Mouse (Mus musculus) heart, embryonic 10.5 days (tissue): ENCODE results near the gene Dgat2. TPM values are rescaled to one million over a fixed set of nuclear protein-coding genes. Genes with fewer than 3 reads are reported as not detected.

Experiments
- DNase-seq: peaks from one replicate; pipeline ENCODE4 v3.0.0-alpha.2; 2017; ENCODE audit warnings: low spot score
- H3K27ac ChIP-seq: fragments of 300-500 bp; sonication (generic); 2 replicates; pipeline ENCODE4 v1.5.1; 2016; ENCODE audit warnings: mild to moderate bottlenecking
- H3K27me3 ChIP-seq: fragments of 300-500 bp; sonication (generic); 2 replicates; pipeline ENCODE4 v1.6.1; 2016; ENCODE audit warnings: mild to moderate bottlenecking; ENCODE audit not compliant: poor library complexity, insufficient read depth, severe bottlenecking
- H3K36me3 ChIP-seq: fragments of 300-500 bp; sonication (generic); 2 replicates; pipeline ENCODE4 v1.6.1; 2016; ENCODE audit warnings: mild to moderate bottlenecking, moderate library complexity
- H3K4me1 ChIP-seq: fragments of 300-500 bp; sonication (generic); 2 replicates; pipeline ENCODE4 v1.6.1; 2016; ENCODE audit warnings: mild to moderate bottlenecking
- H3K4me3 ChIP-seq: fragments of 300-500 bp; sonication (generic); 2 replicates; pipeline ENCODE4 v1.5.1; 2016; ENCODE audit warnings: mild to moderate bottlenecking, moderate library complexity
- H3K9me3 ChIP-seq: fragments of 300-500 bp; sonication (generic); 2 replicates; pipeline ENCODE4 v1.6.1; 2016; ENCODE audit warnings: mild to moderate bottlenecking, moderate library complexity
- WGBS: fragments of 180-500 bp; shearing (Covaris S2); methylation state at CpG from one replicate; pipeline ENCODE4 v1.1.7; 2016; 5-methylcytosine and 5-hydroxymethylcytosine counted together
- polyA plus RNA-seq: library from polyadenylated mRNA; unstranded; fragments of >200 nt; fragmentation: Nextera tagmentation; extraction: Ambion mirVana; gene quantifications from 2 replicates; pipeline ENCODE4 v1.2.1, GENCODE M21; 2016

The Dgat2 gene
- polyA plus RNA-seq, 1 experiment from 2014 or later = 24.3 TPM

GRCm38 (mm10) chr7:99213686-99214085 lies 31.2 kb upstream of the Dgat2 start:
- Histone ChIP-seq H3K27ac (no peak overlapping the region), H3K4me3 (no peak overlapping the region), H3K4me1 (peaks cover 41% of the 10 kb centered on the region), H3K9me3 (no peaks in the 10 kb centered on the region), H3K36me3 (no peaks in the 10 kb centered on the region), H3K27me3 (no peaks in the 10 kb centered on the region)
- 79% methylated on average over 2 of the region's 2 CpGs for WGBS
- no peak for DNase-seq

GRCm38 (mm10) chr7:99213056-99213455 lies 30.5 kb upstream of the Dgat2 start:
- peaks cover 44% of the 10 kb centered on the region for H3K4me1 ChIP-seq
- H3K4me3 ChIP-seq = no peak overlapping the region
- no peaks in the 10 kb centered on the region for H3K27me3 ChIP-seq
- 85% methylated on average over 1 of the region's 1 CpGs for WGBS
- H3K27ac ChIP-seq = no peak overlapping the region
- H3K9me3 ChIP-seq = no peaks in the 10 kb centered on the region
- H3K36me3 ChIP-seq = no peaks in the 10 kb centered on the region
- no peak for DNase-seq

GRCm38 (mm10) chr7:99208704-99209103 lies 26.2 kb upstream of the Dgat2 start:
- whole genome bisulfite sequencing = 73% methylated on average over 4 of the region's 4 CpGs
- no peak overlapping the region for H3K4me3 ChIP-seq
- no peaks in the 10 kb centered on the region for H3K36me3 ChIP-seq

DNA sequence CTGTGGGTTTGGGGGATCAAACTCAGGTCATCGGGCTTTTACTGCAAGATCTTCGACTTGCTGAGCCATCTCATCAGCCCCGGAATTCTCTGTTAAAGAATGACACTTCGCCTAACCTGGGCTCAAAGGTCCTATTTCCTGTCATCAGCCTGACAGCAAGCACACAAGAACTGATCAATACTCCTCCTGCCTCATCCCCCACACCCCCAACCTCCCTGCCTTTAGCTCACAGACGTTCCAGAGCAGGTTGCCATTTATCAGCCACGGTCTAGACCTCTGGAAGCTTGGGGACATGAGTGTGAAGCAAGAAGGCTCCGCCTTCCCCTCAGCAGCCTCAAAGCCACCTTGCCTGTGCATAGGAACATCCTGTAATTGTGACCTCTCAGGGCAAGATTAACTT lies 23.8 kb upstream of the Dgat2 start:
- Histone ChIP-seq H3K27me3 (no peaks in the 10 kb centered on the region), H3K9me3 (no peaks in the 10 kb centered on the region), H3K4me1 (peaks cover 22% of the 10 kb centered on the region), H3K4me3 (no peak overlapping the region), H3K27ac (no peak overlapping the region), H3K36me3 (no peaks in the 10 kb centered on the region)
- WGBS = 77% methylated on average over 7 of the region's 7 CpGs
- no peak for DNase-seq

More at GRCm38 (mm10) chr7:99208704-99209103, 26.2 kb upstream of the Dgat2 start:
- no peak for DNase-seq
- 0 out of 2 replicates have a peak, but pooled peaks cover 16% of the 10 kb centered on the region for H3K4me1 ChIP-seq
- H3K27ac ChIP-seq = no peak overlapping the region
- no peaks in the 10 kb centered on the region for H3K27me3 ChIP-seq
- H3K9me3 ChIP-seq = no peaks in the 10 kb centered on the region

GRCm38 (mm10) chr7:99202163-99202562 lies 19.6 kb upstream of the Dgat2 start:
- no peaks in the 10 kb centered on the region for H3K27me3 ChIP-seq
- WGBS = 73% methylated on average over 7 of the region's 7 CpGs
- DNase-seq = no peak
- H3K4me1 ChIP-seq = peaks cover 32% of the 10 kb centered on the region
- no peaks in the 10 kb centered on the region for H3K36me3 ChIP-seq
- peak overlapping the region; percentile 56; the same call in 1 of the 2 replicates for H3K27ac ChIP-seq
- no peaks in the 10 kb centered on the region for H3K9me3 ChIP-seq
- no peak overlapping the region for H3K4me3 ChIP-seq

DNA sequence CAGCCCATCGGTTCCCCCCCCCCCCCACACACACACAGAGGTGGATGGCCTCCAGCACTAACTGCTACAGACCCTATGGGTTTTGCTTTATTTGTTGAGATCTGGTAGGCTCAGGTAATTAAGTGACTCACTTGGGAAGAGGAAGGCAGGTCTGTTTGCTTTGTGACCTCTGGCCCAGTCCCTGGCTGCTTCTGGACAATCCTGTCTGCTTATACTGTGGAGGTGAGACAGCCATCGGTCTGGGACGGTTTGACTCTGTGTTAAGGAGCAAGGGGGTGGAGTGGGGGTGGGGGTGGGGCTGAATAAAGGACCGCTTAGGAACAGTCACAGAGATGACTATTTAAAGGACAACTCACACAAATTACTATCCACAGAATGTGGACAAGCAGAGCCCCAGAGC lies 17.8 kb upstream of the Dgat2 start:
- WGBS = 32% methylated on average over 4 of the region's 4 CpGs
- Histone ChIP-seq H3K27me3 (no peaks in the 10 kb centered on the region), H3K27ac (0 out of 2 replicates have a peak overlapping the region, but pooled peaks have one; percentile 11), H3K4me3 (no peak overlapping the region), H3K4me1 (peaks cover 29% of the 10 kb centered on the region), H3K9me3 (no peaks in the 10 kb centered on the region), H3K36me3 (no peaks in the 10 kb centered on the region)
- no peak for DNase-seq

- H3K4me3 ChIP-seq = no peak overlapping the region
- no peaks in the 10 kb centered on the region for H3K9me3 ChIP-seq
- no peak for DNase-seq
- peaks cover 29% of the 10 kb centered on the region for H3K4me1 ChIP-seq
- no peaks in the 10 kb centered on the region for H3K36me3 ChIP-seq
- H3K27ac ChIP-seq = no peak overlapping the region
- no peaks in the 10 kb centered on the region for H3K27me3 ChIP-seq
- WGBS = 81% methylated on average over 9 of the region's 9 CpGs
Observed at GRCm38 (mm10) chr7:99199451-99200175, 17.1 kb upstream of the Dgat2 start.

GRCm38 (mm10) chr7:99198811-99199210 lies 16.3 kb upstream of the Dgat2 start:
- no peak overlapping the region for H3K27ac ChIP-seq
- no peaks in the 10 kb centered on the region for H3K9me3 ChIP-seq
- WGBS = 89% methylated on average over 2 of the region's 2 CpGs
- no peaks in the 10 kb centered on the region for H3K27me3 ChIP-seq
- H3K36me3 ChIP-seq = no peaks in the 10 kb centered on the region
- H3K4me3 ChIP-seq = no peak overlapping the region
- peaks cover 26% of the 10 kb centered on the region for H3K4me1 ChIP-seq
- DNase-seq = no peak

GRCm38 (mm10) chr7:99194511-99194910 lies 12.0 kb upstream of the Dgat2 start:
- H3K4me1 ChIP-seq = peaks cover 6% of the 10 kb centered on the region; the same call in 1 of the 2 replicates
- H3K27ac ChIP-seq = no peak overlapping the region
- 63% methylated on average over 2 of the region's 2 CpGs for WGBS
- DNase-seq = no peak
- no peaks in the 10 kb centered on the region for H3K9me3 ChIP-seq
- no peak overlapping the region for H3K4me3 ChIP-seq
- H3K27me3 ChIP-seq = no peaks in the 10 kb centered on the region; the same call in 1 of the 2 replicates
- H3K36me3 ChIP-seq = no peaks in the 10 kb centered on the region

- no peak overlapping the region for H3K27ac ChIP-seq
- H3K4me3 ChIP-seq = no peak overlapping the region
- no peak for DNase-seq
- 84% methylated on average over 4 of the region's 4 CpGs for WGBS
- no peaks in the 10 kb centered on the region for H3K9me3 ChIP-seq
- H3K27me3 ChIP-seq = no peaks in the 10 kb centered on the region; the same call in 1 of the 2 replicates
- H3K4me1 ChIP-seq = peaks cover under 1% of the 10 kb centered on the region; the same call in 1 of the 2 replicates
- no peaks in the 10 kb centered on the region for H3K36me3 ChIP-seq
Observed at GRCm38 (mm10) chr7:99193926-99194325, 11.4 kb upstream of the Dgat2 start.

GRCm38 (mm10) chr7:99191411-99191810 lies 8.9 kb upstream of the Dgat2 start:
- no peak overlapping the region for H3K4me3 ChIP-seq
- no peak for DNase-seq
- no peaks in the 10 kb centered on the region for H3K4me1 ChIP-seq
- no peaks in the 10 kb centered on the region for H3K9me3 ChIP-seq
- H3K27me3 ChIP-seq = peaks cover 11% of the 10 kb centered on the region; the same call in 1 of the 2 replicates
- H3K27ac ChIP-seq = no peak overlapping the region
- no peaks in the 10 kb centered on the region for H3K36me3 ChIP-seq

GRCm38 (mm10) chr7:99189885-99190284 lies 7.4 kb upstream of the Dgat2 start:
- no peak for DNase-seq
- Histone ChIP-seq H3K4me1 (no peaks in the 10 kb centered on the region), H3K27ac (no peak overlapping the region), H3K9me3 (no peaks in the 10 kb centered on the region), H3K27me3 (peaks cover 11% of the 10 kb centered on the region; the same call in 1 of the 2 replicates), H3K4me3 (no peak overlapping the region), H3K36me3 (no peaks in the 10 kb centered on the region)
- 67% methylated on average over 5 of the region's 5 CpGs for WGBS

DNA sequence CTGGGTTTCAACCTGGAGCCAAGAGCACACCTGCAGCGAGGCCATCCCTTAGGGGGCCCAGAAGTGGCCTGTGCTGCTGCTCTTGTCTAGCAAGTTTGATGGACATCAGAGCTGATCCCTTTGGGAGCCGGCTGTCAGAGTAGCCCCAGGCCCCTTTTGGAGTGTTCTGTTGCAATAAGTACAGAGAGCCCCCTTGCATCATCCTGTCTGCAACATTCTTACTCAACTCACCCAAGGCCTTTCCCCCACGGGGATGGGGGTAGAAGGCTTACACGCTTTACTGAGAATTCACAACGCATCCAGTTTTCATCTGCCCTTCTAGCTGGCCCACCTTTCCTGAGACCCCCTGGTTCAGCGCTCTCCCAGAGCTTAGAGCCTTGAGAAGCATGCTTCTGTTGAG lies 6.1 kb upstream of the Dgat2 start:
- no peak overlapping the region for H3K27ac ChIP-seq
- 70% methylated on average over 6 of the region's 6 CpGs for WGBS

More for the DNA sequence above, 6.1 kb upstream of the Dgat2 start:
- Histone ChIP-seq H3K4me1 (no peaks in the 10 kb centered on the region), H3K4me3 (no peak overlapping the region), H3K27me3 (peaks cover 19% of the 10 kb centered on the region), H3K36me3 (no peaks in the 10 kb centered on the region), H3K9me3 (no peaks in the 10 kb centered on the region)
- DNase-seq = no peak
